Mouse (Mus musculus) limb, embryonic 15.5 days (tissue): Measurements from ENCODE around the gene Bhlhe23. TPM values are rescaled to one million over a fixed set of nuclear protein-coding genes. Genes with fewer than 3 reads are reported as not detected.

Experiments used
- ATAC-seq: fragments of 200-750 bp; cut with Nextera tagmentation; 2 replicates; pipeline ENCODE4 v1.8.0; 2017; ENCODE audit warnings: low read depth, moderate TSS enrichment; ENCODE audit not compliant: insufficient number of reproducible peaks, low FRiP score, low TSS enrichment
- H3K27ac ChIP-seq: fragments of 300-500 bp; sonication (generic); 2 replicates; pipeline ENCODE4 v1.5.1; 2015; ENCODE audit warnings: moderate library complexity, mild to moderate bottlenecking, inconsistent platforms
- H3K27me3 ChIP-seq: fragments of 300-500 bp; sonication (generic); 2 replicates; pipeline ENCODE4 v1.6.1; 2015; ENCODE audit warnings: inconsistent platforms
- H3K36me3 ChIP-seq: fragments of 300-500 bp; sonication (generic); 2 replicates; pipeline ENCODE4 v1.6.1; 2015; ENCODE audit warnings: inconsistent platforms
- H3K4me1 ChIP-seq: fragments of 300-500 bp; sonication (generic); 2 replicates; pipeline ENCODE4 v1.6.1; 2015; ENCODE audit warnings: inconsistent platforms
- H3K4me2 ChIP-seq: fragments of 300-500 bp; sonication (generic); 2 replicates; pipeline ENCODE4 v1.6.1; 2015; ENCODE audit warnings: mild to moderate bottlenecking, inconsistent platforms
- H3K4me3 ChIP-seq: fragments of 300-500 bp; sonication (generic); 2 replicates; pipeline ENCODE4 v1.5.1; 2015; ENCODE audit warnings: mild to moderate bottlenecking, inconsistent platforms
- H3K9ac ChIP-seq: fragments of 300-500 bp; sonication (generic); 2 replicates; pipeline ENCODE4 v1.6.1; 2015; ENCODE audit warnings: inconsistent platforms
- H3K9me3 ChIP-seq: fragments of 300-500 bp; sonication (generic); 2 replicates; pipeline ENCODE4 v1.6.1; 2016; ENCODE audit warnings: inconsistent platforms
- WGBS: fragments of 180-500 bp; shearing (Covaris S2); methylation state at CpG from one replicate; pipeline ENCODE4 v1.1.7; 2015; 5-methylcytosine and 5-hydroxymethylcytosine counted together
- polyA plus RNA-seq: library from polyadenylated mRNA; unstranded; fragments of >200 nt; fragmentation: Nextera tagmentation; extraction: Ambion mirVana; gene quantifications from 2 replicates; pipeline ENCODE4 v1.2.1, GENCODE M21; 2015

The Bhlhe23 gene
- not detected in 2 replicates for polyA plus RNA-seq

GRCm38 (mm10) chr2:180776793-180777192 lies at the start of gene Bhlhe23:
TSS of gene Bhlhe23 (minus strand) at chr2:180776900.
- ATAC-seq = no peak
- Histone ChIP-seq H3K4me2 (peak within 1 kb of the TSS; percentile 40), H3K9me3 (no peaks in the 10 kb centered on the region), H3K4me3 (peak within 1 kb of the TSS; percentile 17), H3K36me3 (no peaks in the 10 kb centered on the region), H3K4me1 (peaks cover 10% of the 10 kb centered on the region), H3K27ac (no peak within 1 kb of the TSS), H3K9ac (no peak within 1 kb of the TSS), H3K27me3 (peaks cover 91% of the 10 kb centered on the region)
- WGBS = 2% methylated on average over 28 of the region's 28 CpGs

- Histone ChIP-seq H3K27ac (no peak overlapping the region), H3K36me3 (no peaks in the 10 kb centered on the region), H3K9me3 (no peaks in the 10 kb centered on the region), H3K4me1 (no peaks in the 10 kb centered on the region), H3K4me3 (no peak overlapping the region), H3K27me3 (no peaks in the 10 kb centered on the region), H3K9ac (no peak overlapping the region), H3K4me2 (no peak overlapping the region)
- 44% methylated on average over 11 of the region's 11 CpGs for WGBS
- ATAC-seq = no peak
Observed at GRCm38 (mm10) chr2:180825147-180825941, 48.6 kb upstream of the Bhlhe23 start.

GRCm38 (mm10) chr2:180824724-180825123 lies 48.0 kb upstream of the Bhlhe23 start:
- H3K27me3 ChIP-seq = no peaks in the 10 kb centered on the region
- WGBS = 72% methylated on average over 4 of the region's 4 CpGs
- H3K9me3 ChIP-seq = no peaks in the 10 kb centered on the region
- no peak overlapping the region for H3K27ac ChIP-seq
- ATAC-seq = no peak
- no peak overlapping the region for H3K4me3 ChIP-seq
- H3K36me3 ChIP-seq = no peaks in the 10 kb centered on the region
- no peaks in the 10 kb centered on the region for H3K4me1 ChIP-seq
- no peak overlapping the region for H3K9ac ChIP-seq
- H3K4me2 ChIP-seq = no peak overlapping the region

GRCm38 (mm10) chr2:180824061-180824460 lies 47.4 kb upstream of the Bhlhe23 start:
- ATAC-seq = no peak
- H3K4me2 ChIP-seq = no peak overlapping the region
- no peaks in the 10 kb centered on the region for H3K4me1 ChIP-seq
- 66% methylated on average over 4 of the region's 4 CpGs for WGBS
- no peaks in the 10 kb centered on the region for H3K36me3 ChIP-seq
- H3K27me3 ChIP-seq = no peaks in the 10 kb centered on the region
- H3K27ac ChIP-seq = no peak overlapping the region
- no peak overlapping the region for H3K4me3 ChIP-seq
- no peaks in the 10 kb centered on the region for H3K9me3 ChIP-seq
- no peak overlapping the region for H3K9ac ChIP-seq

- no peaks in the 10 kb centered on the region for H3K4me1 ChIP-seq
- no peaks in the 10 kb centered on the region for H3K27me3 ChIP-seq
- WGBS = 22% methylated on average over 6 of the region's 6 CpGs
Observed at GRCm38 (mm10) chr2:180822476-180822875, 45.8 kb upstream of the Bhlhe23 start.

GRCm38 (mm10) chr2:180819504-180819903 lies 42.8 kb upstream of the Bhlhe23 start:
- no peaks in the 10 kb centered on the region for H3K36me3 ChIP-seq
- H3K27me3 ChIP-seq = no peaks in the 10 kb centered on the region
- H3K4me1 ChIP-seq = no peaks in the 10 kb centered on the region
- no peaks in the 10 kb centered on the region for H3K9me3 ChIP-seq
- H3K4me3 ChIP-seq = no peak overlapping the region
- ATAC-seq = no peak
- no peak overlapping the region for H3K27ac ChIP-seq
- WGBS = 84% methylated on average over 2 of the region's 2 CpGs
- H3K4me2 ChIP-seq = no peak overlapping the region
- H3K9ac ChIP-seq = no peak overlapping the region

More at GRCm38 (mm10) chr2:180822476-180822875, 45.8 kb upstream of the Bhlhe23 start:
- H3K4me2 ChIP-seq = no peak overlapping the region
- no peak overlapping the region for H3K27ac ChIP-seq
- ATAC-seq = no peak
- no peaks in the 10 kb centered on the region for H3K9me3 ChIP-seq
- no peak overlapping the region for H3K9ac ChIP-seq
- no peak overlapping the region for H3K4me3 ChIP-seq
- H3K36me3 ChIP-seq = no peaks in the 10 kb centered on the region

- ATAC-seq = no peak
- Histone ChIP-seq H3K9ac (no peak overlapping the region), H3K27me3 (no peaks in the 10 kb centered on the region), H3K4me1 (no peaks in the 10 kb centered on the region), H3K9me3 (no peaks in the 10 kb centered on the region), H3K4me2 (no peak overlapping the region), H3K27ac (no peak overlapping the region), H3K36me3 (no peaks in the 10 kb centered on the region), H3K4me3 (no peak overlapping the region)
- 71% methylated on average over 6 of the region's 6 CpGs for WGBS
Observed at GRCm38 (mm10) chr2:180816440-180817065, 39.9 kb upstream of the Bhlhe23 start.

GRCm38 (mm10) chr2:180813982-180814568 lies 37.4 kb upstream of the Bhlhe23 start:
- Histone ChIP-seq H3K36me3 (no peaks in the 10 kb centered on the region), H3K9me3 (no peaks in the 10 kb centered on the region), H3K4me3 (no peak overlapping the region), H3K27ac (no peak overlapping the region), H3K4me1 (no peaks in the 10 kb centered on the region), H3K27me3 (peaks cover 3% of the 10 kb centered on the region; the same call in 1 of the 2 replicates), H3K9ac (no peak overlapping the region), H3K4me2 (no peak overlapping the region)
- 42% methylated on average over 4 of the region's 4 CpGs for WGBS
- no peak for ATAC-seq

- no peak overlapping the region for H3K4me3 ChIP-seq
- no peaks in the 10 kb centered on the region for H3K36me3 ChIP-seq
- 55% methylated on average over 2 of the region's 2 CpGs for WGBS
- H3K4me2 ChIP-seq = no peak overlapping the region
- peaks cover 3% of the 10 kb centered on the region; the same call in 1 of the 2 replicates for H3K27me3 ChIP-seq
- H3K27ac ChIP-seq = no peak overlapping the region
- no peak overlapping the region for H3K9ac ChIP-seq
- no peak for ATAC-seq
- H3K9me3 ChIP-seq = no peaks in the 10 kb centered on the region
- no peaks in the 10 kb centered on the region for H3K4me1 ChIP-seq
Observed at GRCm38 (mm10) chr2:180811002-180811401, 34.3 kb upstream of the Bhlhe23 start.

- Histone ChIP-seq H3K4me1 (no peaks in the 10 kb centered on the region), H3K27me3 (peaks cover 3% of the 10 kb centered on the region; the same call in 1 of the 2 replicates), H3K4me2 (no peak overlapping the region), H3K36me3 (no peaks in the 10 kb centered on the region), H3K9me3 (no peaks in the 10 kb centered on the region), H3K9ac (no peak overlapping the region), H3K4me3 (no peak overlapping the region), H3K27ac (no peak overlapping the region)
- 76% methylated on average over 10 of the region's 10 CpGs for WGBS
- no peak for ATAC-seq
Observed at GRCm38 (mm10) chr2:180809510-180809909, 32.8 kb upstream of the Bhlhe23 start.

- no peak overlapping the region for H3K4me2 ChIP-seq
- no peak overlapping the region for H3K27ac ChIP-seq
- H3K4me3 ChIP-seq = no peak overlapping the region
- no peaks in the 10 kb centered on the region for H3K4me1 ChIP-seq
- H3K9me3 ChIP-seq = no peaks in the 10 kb centered on the region
- no peak overlapping the region for H3K9ac ChIP-seq
- H3K36me3 ChIP-seq = no peaks in the 10 kb centered on the region
- 56% methylated on average over 1 of the region's 1 CpGs for WGBS
- peaks cover 5% of the 10 kb centered on the region; the same call in 1 of the 2 replicates for H3K27me3 ChIP-seq
- ATAC-seq = no peak
Observed at GRCm38 (mm10) chr2:180805966-180806365, 29.3 kb upstream of the Bhlhe23 start.

- Histone ChIP-seq H3K4me2 (no peak overlapping the region), H3K27ac (no peak overlapping the region), H3K4me1 (no peaks in the 10 kb centered on the region), H3K36me3 (no peaks in the 10 kb centered on the region), H3K9me3 (no peaks in the 10 kb centered on the region), H3K27me3 (0 out of 2 replicates have a peak, but pooled peaks cover 12% of the 10 kb centered on the region), H3K4me3 (no peak overlapping the region), H3K9ac (no peak overlapping the region)
- ATAC-seq = no peak
- WGBS = 61% methylated on average over 4 of the region's 4 CpGs
Observed at GRCm38 (mm10) chr2:180796008-180796407, 19.3 kb upstream of the Bhlhe23 start.
